Mouse (Mus musculus) adrenal gland, postnatal 10 days (tissue): ENCODE data around the gene Elk4. TPM values are rescaled to one million over a fixed set of nuclear protein-coding genes. Genes with fewer than 3 reads are reported as not detected.

Experiments
- DNase-seq: peaks from one replicate; pipeline ENCODE4 v3.0.0; 2021; ENCODE audit warnings: mixed read lengths
- total RNA-seq, 2 experiments: library from RNA; stranded (reverse); gene quantifications; 2 replicates each; pipeline ENCODE4 v1.2.3; 2021

Elk4 gene
- total RNA-seq, 2 experiments from 2014 or later: 115 to 128 TPM

DNA sequence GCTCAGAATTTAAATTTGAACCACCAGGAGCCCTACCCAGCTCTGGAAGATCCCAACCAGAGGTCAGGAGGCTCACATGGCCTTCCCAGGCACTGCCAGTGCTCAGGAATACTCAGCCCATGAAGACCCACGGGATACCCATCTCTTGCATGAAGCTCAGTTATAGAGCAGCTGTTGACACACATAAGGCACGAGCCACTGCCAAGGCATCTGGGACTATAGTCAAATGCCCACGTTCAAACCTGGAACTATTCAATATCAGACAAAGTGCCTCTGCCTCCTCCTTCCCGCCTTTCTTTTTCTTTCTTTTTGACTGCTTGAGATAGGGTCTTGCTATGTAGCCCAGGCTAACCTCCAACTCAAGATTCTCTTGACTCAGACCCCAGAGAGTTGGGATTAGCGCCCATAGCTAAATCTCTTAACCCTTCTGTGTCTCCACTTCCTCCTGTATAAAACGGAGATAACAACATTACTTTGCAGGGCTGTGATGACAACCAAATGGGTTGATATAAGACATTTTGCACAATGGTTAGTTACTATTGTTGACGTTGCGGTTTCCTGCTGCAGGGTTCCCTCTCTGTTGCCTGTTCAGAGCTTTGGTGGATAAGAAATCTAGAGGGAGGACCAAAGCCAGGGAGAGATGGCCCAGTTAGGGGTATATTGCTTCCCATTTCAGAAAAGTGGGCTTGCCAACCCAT is 58.2 kb downstream of the Elk4 start:
- no peak for DNase-seq

DNA sequence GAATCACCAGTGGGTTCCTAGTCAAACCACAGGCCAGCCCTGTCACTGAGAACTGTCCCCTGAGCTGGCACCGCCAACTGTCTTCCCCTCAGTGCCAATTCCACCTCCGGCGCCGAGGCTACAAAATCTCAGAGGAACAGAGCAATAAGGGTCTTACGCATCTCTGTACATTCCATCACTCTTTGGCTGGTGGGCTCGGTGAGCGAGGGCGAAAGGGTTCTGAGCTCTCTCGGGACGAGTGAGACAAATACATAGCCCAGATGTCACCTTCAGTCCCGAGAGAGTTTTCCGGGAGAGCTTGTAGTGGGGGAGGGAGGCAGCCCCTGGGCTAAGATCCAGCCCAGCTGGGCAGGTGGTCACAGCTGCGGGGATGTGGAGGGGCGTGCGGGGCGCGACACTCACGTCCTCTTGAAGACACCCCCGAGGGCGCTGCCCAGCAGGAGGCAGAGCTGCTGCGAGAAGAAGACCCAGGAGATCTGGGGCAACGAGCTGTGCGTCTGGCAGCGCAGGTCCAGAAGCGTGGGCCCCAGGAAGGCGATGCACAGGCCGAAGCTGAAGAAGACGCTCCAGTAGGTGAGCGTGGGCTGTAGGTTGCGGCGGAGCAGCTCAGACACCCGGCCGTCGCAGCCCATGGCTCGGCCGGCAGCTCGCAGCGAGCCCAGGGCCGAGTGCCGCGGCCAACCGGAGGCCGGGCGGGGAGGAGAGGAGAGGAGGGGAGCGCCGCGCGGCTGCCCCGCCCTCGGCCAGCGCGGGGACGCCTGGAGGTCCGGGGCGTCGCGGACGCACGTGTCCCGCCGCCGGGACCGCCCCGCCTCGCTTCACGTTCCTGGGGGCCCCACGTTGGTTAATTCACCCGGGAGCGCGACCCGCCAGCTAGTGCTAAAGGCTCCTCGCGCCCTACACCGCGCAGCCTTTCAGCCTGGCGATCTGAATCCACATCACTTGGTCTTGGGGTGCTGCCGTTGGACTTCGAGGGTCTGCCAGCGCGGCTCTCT is 60.2 kb downstream of the Elk4 start, which contains the start of gene Mfsd4a:
TSS of gene Mfsd4a (minus strand) at position 802 of the 995 bp plus-strand sequence.
- DNase-seq: peak; percentile 74

DNA sequence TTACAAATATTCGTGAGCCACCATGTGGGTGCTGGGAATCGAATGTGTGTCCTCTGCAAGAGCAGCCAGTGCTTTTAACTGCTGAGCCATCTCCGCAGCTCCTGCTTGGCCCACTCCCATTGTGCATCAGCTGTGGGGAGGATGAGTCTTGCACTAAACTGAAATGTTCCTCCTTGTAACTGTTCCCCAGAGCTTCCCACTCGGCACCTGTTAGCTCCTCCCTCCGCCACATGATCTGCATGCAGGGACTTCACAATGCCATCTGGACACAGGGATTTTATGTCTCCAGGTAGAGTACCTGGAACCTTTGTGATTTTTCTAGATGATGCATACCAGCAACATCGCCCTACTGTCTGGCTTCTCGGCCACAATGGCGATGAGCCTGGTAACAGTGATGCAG is 62.0 kb downstream of the Elk4 start:
- no peak for DNase-seq

DNA sequence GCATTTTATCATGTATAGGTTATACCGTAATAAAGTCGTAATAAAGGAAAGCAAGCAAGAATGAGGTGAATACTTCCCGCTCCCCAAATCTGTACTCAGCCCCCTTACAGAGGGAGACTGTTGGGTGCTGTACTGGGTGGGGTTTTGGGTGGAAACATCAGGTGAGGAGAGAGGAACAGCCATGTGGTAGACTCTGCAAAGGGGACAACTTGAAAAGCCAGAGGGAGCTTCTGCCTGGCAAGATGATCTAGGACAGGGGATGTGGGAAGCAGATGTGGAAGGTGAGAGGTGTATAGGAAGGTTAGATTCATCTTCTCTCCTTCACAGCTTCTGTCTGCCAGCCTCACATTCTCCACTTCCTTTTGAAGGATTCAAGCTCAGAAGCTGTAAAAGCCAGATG is 63.3 kb downstream of the Elk4 start:
- DNase-seq: no peak

DNA sequence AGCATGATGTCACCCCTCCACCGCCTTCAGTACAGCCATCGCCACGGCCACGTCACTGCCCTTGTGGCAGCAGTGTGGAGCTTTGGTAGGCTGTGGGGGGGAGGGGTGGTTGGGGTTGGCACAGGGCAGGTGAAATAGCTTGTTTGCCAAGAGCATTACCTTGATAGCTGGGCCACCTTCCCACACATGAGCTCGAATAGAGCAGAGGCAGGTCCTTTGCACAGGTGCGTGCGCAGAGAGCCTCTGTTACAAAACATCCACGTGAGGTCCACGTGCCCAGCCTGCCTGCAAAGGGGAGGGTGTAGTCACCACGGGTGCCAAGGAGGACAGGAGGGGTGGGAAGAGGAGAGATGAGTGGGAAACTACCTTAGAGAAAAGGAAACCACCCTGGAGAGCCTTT is 68.2 kb downstream of the Elk4 start:
- DNase-seq: no peak

DNA sequence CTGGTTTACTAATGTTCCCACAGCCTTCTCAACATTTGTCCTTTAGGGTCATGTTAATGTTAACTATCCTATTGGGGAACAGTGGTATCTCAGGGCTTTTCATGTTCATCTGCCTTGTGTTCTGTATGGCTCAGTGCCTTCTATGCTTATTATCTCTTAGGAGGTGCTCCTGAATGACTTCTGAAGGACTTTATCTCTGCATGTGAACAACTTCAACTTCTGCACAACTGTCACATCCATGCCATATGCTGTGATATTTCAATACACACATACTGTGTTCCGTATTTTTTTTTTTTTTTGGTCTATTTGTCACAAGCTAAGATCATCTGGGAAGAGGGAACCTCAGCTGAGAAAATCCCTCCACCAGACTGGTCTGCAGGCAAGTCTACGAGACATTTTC is 71.0 kb downstream of the Elk4 start:
- no peak for DNase-seq

Other genes starting within 250 kb of the Elk4 start
- gene Pm20d1, start 210.2 kb upstream of the Elk4 start, total RNA-seq: 10 to 100 TPM; 14.7 to 19.1 TPM
- gene Slc41a1, start 180.1 kb upstream of the Elk4 start, total RNA-seq: 10 to 100 TPM; 33.0 to 45.0 TPM
- 10 to 100 TPM; 14.1 to 15.7 TPM for gene Rab29, start 140.4 kb upstream of the Elk4 start, total RNA-seq
- 100 to 1,000 TPM; 124 to 131 TPM for gene Nucks1, start 97.1 kb upstream of the Elk4 start, total RNA-seq
- gene Slc45a3, start 44.6 kb upstream of the Elk4 start, total RNA-seq: 10 to 100 TPM in 1 of 2 experiments, 1 to 10 TPM in 1; 9.9 to 13.8 TPM
- 1 to 10 TPM; 4.1 to 5.4 TPM for gene Mfsd4a, start 60.5 kb downstream of the Elk4 start, total RNA-seq
- 10 to 100 TPM; 14.6 TPM for gene Cdk18, start 132.1 kb downstream of the Elk4 start, total RNA-seq
- under 1 TPM; 0.27 to 0.36 TPM for gene Lemd1, start 183.8 kb downstream of the Elk4 start, total RNA-seq
- under 1 TPM in 1 of 2 experiments, not detected in 1; 0.15 TPM for gene AC124108.1, start 183.8 kb downstream of the Elk4 start, total RNA-seq
- not detected for gene Gm10188, start 222.2 kb downstream of the Elk4 start, total RNA-seq